Mouse (Mus musculus) bone marrow macrophage, adult 2 months (primary cell): ENCODE results near the gene Itga8.

ENCODE experiments used
- CTCF ChIP-seq: IDR thresholded peaks from 2 replicates; pipeline ENCODE4 v1.5.1; 2012; ENCODE audit warnings: low read depth, mild to moderate bottlenecking, low read length, moderate library complexity
- POLR2A ChIP-seq: IDR thresholded peaks from 2 replicates; pipeline ENCODE4 v1.6.1; 2012; ENCODE audit warnings: mild to moderate bottlenecking, low read depth, low read length, borderline replicate concordance

- TF ChIP-seq POLR2A: no peak
- TF ChIP-seq CTCF: no peak
Measured at GRCm38 (mm10) chr2:12307311-12307710, 5.6 kb upstream of the Itga8 start.
